Mouse (Mus musculus): ENCODE measurements around the gene Bckdha.

DNA sequence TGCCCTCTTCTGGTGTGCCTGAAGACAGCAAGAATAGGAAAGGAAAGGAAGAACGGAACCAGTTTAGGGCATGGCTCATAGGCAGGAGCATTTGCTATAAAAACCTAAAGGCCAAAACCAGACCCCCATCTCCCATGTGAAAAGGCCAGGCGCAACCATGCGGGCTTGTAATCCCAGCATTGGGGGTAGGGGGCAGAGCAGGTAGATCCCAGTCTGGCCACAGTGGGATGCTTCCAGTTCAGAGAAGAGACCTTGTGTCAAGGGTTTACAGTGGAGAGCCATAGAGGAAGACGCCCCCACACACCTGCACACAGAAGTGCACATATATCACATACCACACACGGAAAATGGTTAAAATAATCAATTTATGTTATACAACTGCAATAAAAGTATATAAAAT lies 44.7 kb downstream of the Bckdha start:
- no peak for TF ChIP-seq CTCF (IDR thresholded peaks at IDR 0.05; ENCODE audit: low read depth)
- no peak for TF ChIP-seq EP300 (IDR thresholded peaks at IDR 0.05; ENCODE audit: low read depth)

Data from liver, postnatal 0 days (tissue).